Mouse (Mus musculus) G1E (cell line): ENCODE measurements around the gene Cd47.

ENCODE experiments used
- CTCF ChIP-seq: IDR thresholded peaks from 2 replicates; pipeline ENCODE4 v1.5.1; 2012; ENCODE audit warnings: low read depth, low read length, inconsistent platforms, mixed read lengths
- GATA1 ChIP-seq: IDR thresholded peaks from 2 replicates; pipeline ENCODE4 v1.6.1; 2012; ENCODE audit warnings: borderline replicate concordance, low read length, inconsistent platforms, mixed read lengths
- GATA2 ChIP-seq: IDR thresholded peaks from 2 replicates; pipeline ENCODE4 v1.6.1; 2012; ENCODE audit warnings: low read depth, low read length, inconsistent platforms, borderline replicate concordance
- POLR2AphosphoS5 ChIP-seq: IDR thresholded peaks from 2 replicates; pipeline ENCODE4 v1.6.1; 2012; ENCODE audit warnings: low read depth, low read length, inconsistent platforms; ENCODE audit not compliant: insufficient replicate concordance
- TAL1 ChIP-seq: conservative IDR thresholded peaks from 2 replicates; pipeline ENCODE4 v1.6.1; 2012; ENCODE audit warnings: low read depth, low read length, inconsistent platforms, mixed read lengths

- TF ChIP-seq CTCF: no peak
- TF ChIP-seq GATA1: no peak
- no peak for TF ChIP-seq POLR2AphosphoS5
- TF ChIP-seq GATA2: no peak
- no peak for TF ChIP-seq TAL1
Observed at GRCm38 (mm10) chr16:49886403-49887066, 86.2 kb downstream of the Cd47 start.
